7 mouse cellular contexts compared by ENCODE assay signal in genomic region chr3:152209177-152209966, GRCm38 (mm10). TPM values are rescaled to one million over a fixed set of nuclear protein-coding genes. Genes with fewer than 3 reads are reported as not detected.
A peak's percentile ranks its signal among the peaks of the same experiment; 100 is the strongest.
DNase-seq lines count a peak whose midpoint lies in the region; ATAC-seq and TF ChIP-seq lines count a peak whose summit lies in the region.

No protein-coding gene starts in this region.

- no peaks in the 10 kb centered on the region for H3K9me3 ChIP-seq in limb, embryonic 12.5 days
- H3K9me3 ChIP-seq in midbrain, embryonic 13.5 days = no peaks in the 10 kb centered on the region

- peaks cover 9% of the 10 kb centered on the region for H3K4me1 ChIP-seq in spleen, adult 2 months (ENCODE audit: control insufficient read depth, insufficient read depth, insufficient read length)
- H3K4me1 ChIP-seq in bone marrow, adult 2 months (ENCODE audit: control insufficient read depth, insufficient read depth, low read length) = peaks cover 6% of the 10 kb centered on the region; the same call in 1 of the 2 replicates
- H3K4me1 ChIP-seq in limb, embryonic 12.5 days (replicated peaks) = peaks cover 23% of the 10 kb centered on the region
- peaks cover 34% of the 10 kb centered on the region for H3K4me1 ChIP-seq in midbrain, embryonic 13.5 days (replicated peaks)

- peak; percentile 1; the same call in 1 of the 2 replicates for ATAC-seq in limb, embryonic 12.5 days (ENCODE audit: insufficient number of reproducible peaks, insufficient read depth, low FRiP score, low TSS enrichment, low read depth)
- ATAC-seq in midbrain, embryonic 13.5 days = no peak; the same call in 1 of the 2 replicates

- DNase-seq in spleen, adult 2 months (ENCODE audit: low read depth in 1 of 2, low spot score in 2 of 2) = peak in 1 of 2 experiments; percentile 49
- DNase-seq in spleen, postnatal 14 days (ENCODE audit: low spot score in 2 of 2) = no peak
- DNase-seq in heart, adult 8-10 months (ENCODE audit: low spot score) = peak; percentile 46
- no peak for DNase-seq in layer of hippocampus, postnatal 36 days

- no peaks in the 10 kb centered on the region for H3K27me3 ChIP-seq in spleen, adult 2 months (ENCODE audit: control insufficient read depth, insufficient read depth, low read length)
- no peaks in the 10 kb centered on the region for H3K27me3 ChIP-seq in limb, embryonic 12.5 days
- H3K27me3 ChIP-seq in midbrain, embryonic 13.5 days = no peaks in the 10 kb centered on the region

- peak overlapping the region; percentile 75 for H3K4me3 ChIP-seq in spleen, adult 2 months (ENCODE audit: extremely low read depth, insufficient read depth, insufficient read length)
- H3K4me3 ChIP-seq in bone marrow, adult 2 months (replicated peaks; ENCODE audit: control insufficient read depth, low read depth, low read length) = peak overlapping the region; percentile 97
- peak overlapping the region; percentile 98 for H3K4me3 ChIP-seq in limb, embryonic 12.5 days (replicated peaks)
- peak overlapping the region; percentile 96 for H3K4me3 ChIP-seq in midbrain, embryonic 13.5 days (replicated peaks)

- no peak for TF ChIP-seq POLR2A in spleen, adult 2 months (IDR thresholded peaks at IDR 0.05; ENCODE audit: low read depth, low read length)
- TF ChIP-seq POLR2A in bone marrow, adult 2 months (IDR thresholded peaks at IDR 0.05; ENCODE audit: borderline replicate concordance, control insufficient read depth, low read depth, low read length) = no peak

- WGBS in spleen, adult 2 months = 4% methylated on average over 25 of the region's 25 CpGs
- WGBS in bone marrow, adult 2 months = 3% methylated on average over 25 of the region's 25 CpGs
- 5% methylated on average over 25 of the region's 25 CpGs for WGBS in limb, embryonic 12.5 days
- WGBS in midbrain, embryonic 13.5 days = 7% methylated on average over 25 of the region's 25 CpGs

- peak overlapping the region; percentile 97 for H3K27ac ChIP-seq in spleen, adult 2 months (ENCODE audit: insufficient read depth, low read length)
- H3K27ac ChIP-seq in bone marrow, adult 2 months (ENCODE audit: control insufficient read depth, insufficient read depth, low read depth, low read length, poor library complexity) = peak overlapping the region; percentile 98
- H3K27ac ChIP-seq in limb, embryonic 12.5 days = peak overlapping the region; percentile 99
- peak overlapping the region; percentile 100 for H3K27ac ChIP-seq in midbrain, embryonic 13.5 days

- TF ChIP-seq CTCF in spleen, adult 2 months (IDR thresholded peaks at IDR 0.05; ENCODE audit: extremely low read depth, insufficient read depth, insufficient read length, insufficient replicate concordance) = no peak
- TF ChIP-seq CTCF in bone marrow, adult 2 months (IDR thresholded peaks at IDR 0.05; ENCODE audit: control insufficient read depth, insufficient read depth, low read length) = no peak

- H3K9ac ChIP-seq in limb, embryonic 12.5 days (replicated peaks) = peak overlapping the region; percentile 99
- peak overlapping the region; percentile 99 for H3K9ac ChIP-seq in midbrain, embryonic 13.5 days (replicated peaks)

- peak overlapping the region; percentile 59 for H3K4me2 ChIP-seq in limb, embryonic 12.5 days
- H3K4me2 ChIP-seq in midbrain, embryonic 13.5 days (replicated peaks) = peak overlapping the region; percentile 73

- H3K36me3 ChIP-seq in spleen, adult 2 months (ENCODE audit: control insufficient read depth, insufficient read depth, low read length) = no peaks in the 10 kb centered on the region
- H3K36me3 ChIP-seq in limb, embryonic 12.5 days = peaks cover 7% of the 10 kb centered on the region; the same call in 1 of the 2 replicates
- H3K36me3 ChIP-seq in midbrain, embryonic 13.5 days = no peaks in the 10 kb centered on the region

RNA-seq across cellular contexts. Expression of gene Dnajb4, which starts 0.7 kb away (rescaled TPM):
- polyA plus RNA-seq in spleen, adult 2 months (2012; rRNA removed) = 2.2 and 2.4 TPM in 2 replicates
- 25.3 and 37.8 TPM in 2 replicates for polyA plus RNA-seq in bone marrow, adult 2 months (2011; ENCODE audit: insufficient read depth, insufficient read length, low replicate concordance, missing spikeins)
- 100 to 1,000 TPM in 2 of 4 experiments, 10 to 100 TPM in 2; 88.0 to 125 (median 101) TPM for total RNA-seq in heart, adult 8-10 months (2022)
- polyA plus RNA-seq in limb, embryonic 12.5 days (2016; fragmentation: Nextera tagmentation; extraction: Ambion mirVana) = 35.2 and 36.8 TPM in 2 replicates
- 33.9 and 37.8 TPM in 2 replicates for polyA plus RNA-seq in midbrain, embryonic 13.5 days (2015; fragmentation: Nextera tagmentation; extraction: Ambion mirVana)
- 10 to 100 TPM; 72.2 to 74.1 TPM for total RNA-seq in layer of hippocampus, postnatal 36 days (2021)

RNA-seq across cellular contexts. Expression of gene Fubp1, which starts 0.8 kb away (rescaled TPM):
- 59.1 and 68.7 TPM in 2 replicates for polyA plus RNA-seq in spleen, adult 2 months (2012; rRNA removed)
- polyA plus RNA-seq in bone marrow, adult 2 months (2011; ENCODE audit: insufficient read depth, insufficient read length, low replicate concordance, missing spikeins) = 47.1 and 78.2 TPM in 2 replicates
- total RNA-seq in heart, adult 8-10 months (2022) = 10 to 100 TPM; 44.3 to 55.0 (median 52.5) TPM
- 403 and 416 TPM in 2 replicates for polyA plus RNA-seq in limb, embryonic 12.5 days (2016; fragmentation: Nextera tagmentation; extraction: Ambion mirVana)
- 353 and 372 TPM in 2 replicates for polyA plus RNA-seq in midbrain, embryonic 13.5 days (2015; fragmentation: Nextera tagmentation; extraction: Ambion mirVana)
- 100 to 1,000 TPM; 124 to 143 TPM for total RNA-seq in layer of hippocampus, postnatal 36 days (2021)

RNA-seq across cellular contexts. Expression of gene Gipc2, which starts 43.3 kb away (rescaled TPM):
- polyA plus RNA-seq in spleen, adult 2 months (2012; rRNA removed) = 0.06 and 0.12 TPM in 2 replicates
- polyA plus RNA-seq in bone marrow, adult 2 months (2011; ENCODE audit: insufficient read depth, insufficient read length, low replicate concordance, missing spikeins) = 4.1 TPM in 1 of 2 replicates, not detected in the other
- total RNA-seq in heart, adult 8-10 months (2022) = 1 to 10 TPM; 3.0 to 4.8 (median 3.4) TPM
- 2.6 and 4.3 TPM in 2 replicates for polyA plus RNA-seq in limb, embryonic 12.5 days (2016; fragmentation: Nextera tagmentation; extraction: Ambion mirVana)
- 3.4 and 5.3 TPM in 2 replicates for polyA plus RNA-seq in midbrain, embryonic 13.5 days (2015; fragmentation: Nextera tagmentation; extraction: Ambion mirVana)
- total RNA-seq in layer of hippocampus, postnatal 36 days (2021) = 1 to 10 TPM; 1.2 to 1.8 TPM

RNA-seq across cellular contexts. Expression of gene Nexn, which starts 56.8 kb away (rescaled TPM):
- polyA plus RNA-seq in spleen, adult 2 months (2012; rRNA removed) = 0.18 TPM in 1 of 2 replicates, not detected in the other
- polyA plus RNA-seq in bone marrow, adult 2 months (2011; ENCODE audit: insufficient read depth, insufficient read length, low replicate concordance, missing spikeins) = 2.3 and 7.3 TPM in 2 replicates
- total RNA-seq in heart, adult 8-10 months (2022) = 100 to 1,000 TPM; 264 to 407 (median 333) TPM
- 14.0 and 17.0 TPM in 2 replicates for polyA plus RNA-seq in limb, embryonic 12.5 days (2016; fragmentation: Nextera tagmentation; extraction: Ambion mirVana)
- polyA plus RNA-seq in midbrain, embryonic 13.5 days (2015; fragmentation: Nextera tagmentation; extraction: Ambion mirVana) = 1.9 and 2.8 TPM in 2 replicates
- 1 to 10 TPM in 1 of 2 experiments, under 1 TPM in 1; 0.91 to 1.4 TPM for total RNA-seq in layer of hippocampus, postnatal 36 days (2021)
